Mouse (Mus musculus): ENCODE measurements around the gene Tnfrsf21.

The Tnfrsf21 gene

GRCm38 (mm10) chr17:43016371-43017331, at the start of gene Tnfrsf21:
Gene Tnfrsf21, plus strand, starts transcription at chr17:43016555.
- in situ Hi-C loops (cut with MboI; ENCODE audit: low pct_unique_long_range_greater_than_20kb in 1 of 2, low sequenced_read_pairs in 2 of 2, unreplicated experiment in 1 of 2) = loop anchor here (10.0 to 25.0 kb wide), 3 partner anchors 208 to 446 kb away; no protein-coding TSS in a partner anchor

- in situ Hi-C loops (cut with MboI; ENCODE audit: low pct_unique_long_range_greater_than_20kb in 1 of 2, low sequenced_read_pairs in 2 of 2, unreplicated experiment in 1 of 2) = no loop called here
These were observed 48.2 kb upstream of the Tnfrsf21 start for GRCm38 (mm10) chr17:42968174-42968573.

GRCm38 (mm10) chr17:42975312-42975996, 40.9 kb upstream of the Tnfrsf21 start:
- in situ Hi-C loops (cut with MboI; ENCODE audit: low pct_unique_long_range_greater_than_20kb in 1 of 2, low sequenced_read_pairs in 2 of 2, unreplicated experiment in 1 of 2) = no loop called here

GRCm38 (mm10) chr17:42977766-42978165, 38.6 kb upstream of the Tnfrsf21 start:
- in situ Hi-C loops (cut with MboI; ENCODE audit: low pct_unique_long_range_greater_than_20kb in 1 of 2, low sequenced_read_pairs in 2 of 2, unreplicated experiment in 1 of 2) = no loop called here

GRCm38 (mm10) chr17:42978345-42978744, 38.0 kb upstream of the Tnfrsf21 start:
- in situ Hi-C loops (cut with MboI; ENCODE audit: low pct_unique_long_range_greater_than_20kb in 1 of 2, low sequenced_read_pairs in 2 of 2, unreplicated experiment in 1 of 2) = no loop called here

- in situ Hi-C loops (cut with MboI; ENCODE audit: low pct_unique_long_range_greater_than_20kb in 1 of 2, low sequenced_read_pairs in 2 of 2, unreplicated experiment in 1 of 2) = no loop called here
These were observed 34.5 kb upstream of the Tnfrsf21 start for GRCm38 (mm10) chr17:42981806-42982205.

- in situ Hi-C loops (cut with MboI; ENCODE audit: low pct_unique_long_range_greater_than_20kb in 1 of 2, low sequenced_read_pairs in 2 of 2, unreplicated experiment in 1 of 2) = no loop called here
These were observed 33.8 kb upstream of the Tnfrsf21 start for GRCm38 (mm10) chr17:42982568-42982967.

- in situ Hi-C loops (cut with MboI; ENCODE audit: low pct_unique_long_range_greater_than_20kb in 1 of 2, low sequenced_read_pairs in 2 of 2, unreplicated experiment in 1 of 2) = no loop called here
These were observed 30.3 kb upstream of the Tnfrsf21 start for GRCm38 (mm10) chr17:42985837-42986589.

GRCm38 (mm10) chr17:42987692-42988091, 28.7 kb upstream of the Tnfrsf21 start:
- in situ Hi-C loops (cut with MboI; ENCODE audit: low pct_unique_long_range_greater_than_20kb in 1 of 2, low sequenced_read_pairs in 2 of 2, unreplicated experiment in 1 of 2) = no loop called here

- in situ Hi-C loops (cut with MboI; ENCODE audit: low pct_unique_long_range_greater_than_20kb in 1 of 2, low sequenced_read_pairs in 2 of 2, unreplicated experiment in 1 of 2) = loop anchor here in 1 of 2 experiments (10.0 kb wide), 1 partner anchor 465 kb away; no protein-coding TSS in a partner anchor
These were observed 26.4 kb upstream of the Tnfrsf21 start for GRCm38 (mm10) chr17:42989981-42990380.

GRCm38 (mm10) chr17:42991112-42991511, 25.2 kb upstream of the Tnfrsf21 start:
- in situ Hi-C loops (cut with MboI; ENCODE audit: low pct_unique_long_range_greater_than_20kb in 1 of 2, low sequenced_read_pairs in 2 of 2, unreplicated experiment in 1 of 2) = loop anchor here in 1 of 2 experiments (10.0 kb wide), 1 partner anchor 464 kb away; no protein-coding TSS in a partner anchor

GRCm38 (mm10) chr17:42999446-42999977, 16.8 kb upstream of the Tnfrsf21 start:
- in situ Hi-C loops (cut with MboI; ENCODE audit: low pct_unique_long_range_greater_than_20kb in 1 of 2, low sequenced_read_pairs in 2 of 2, unreplicated experiment in 1 of 2) = loop anchor here in 1 of 2 experiments (10.0 kb wide), 1 partner anchor 455 kb away; no protein-coding TSS in a partner anchor

- in situ Hi-C loops (cut with MboI; ENCODE audit: low pct_unique_long_range_greater_than_20kb in 1 of 2, low sequenced_read_pairs in 2 of 2, unreplicated experiment in 1 of 2) = loop anchor here in 1 of 2 experiments (25.0 kb wide), 1 partner anchor 462 kb away; no protein-coding TSS in a partner anchor
These were observed 15.8 kb upstream of the Tnfrsf21 start for GRCm38 (mm10) chr17:43000598-43000997.

GRCm38 (mm10) chr17:43012718-43013117, 3.6 kb upstream of the Tnfrsf21 start:
- in situ Hi-C loops (cut with MboI; ENCODE audit: low pct_unique_long_range_greater_than_20kb in 1 of 2, low sequenced_read_pairs in 2 of 2, unreplicated experiment in 1 of 2) = loop anchor here (5.0 to 25.0 kb wide), 4 partner anchors 212 to 450 kb away; no protein-coding TSS in a partner anchor

- in situ Hi-C loops (cut with MboI; ENCODE audit: low pct_unique_long_range_greater_than_20kb in 1 of 2, low sequenced_read_pairs in 2 of 2, unreplicated experiment in 1 of 2) = loop anchor here (10.0 to 25.0 kb wide), 3 partner anchors 207 to 445 kb away; no protein-coding TSS in a partner anchor
These were observed 1.1 kb downstream of the Tnfrsf21 start for GRCm38 (mm10) chr17:43017341-43018052.

- in situ Hi-C loops (cut with MboI; ENCODE audit: low pct_unique_long_range_greater_than_20kb in 1 of 2, low sequenced_read_pairs in 2 of 2, unreplicated experiment in 1 of 2) = loop anchor here (10.0 to 25.0 kb wide), 3 partner anchors 207 to 444 kb away; no protein-coding TSS in a partner anchor
These were observed 1.7 kb downstream of the Tnfrsf21 start for GRCm38 (mm10) chr17:43018071-43018470.

- in situ Hi-C loops (cut with MboI; ENCODE audit: low pct_unique_long_range_greater_than_20kb in 1 of 2, low sequenced_read_pairs in 2 of 2, unreplicated experiment in 1 of 2) = loop anchor here (10.0 to 25.0 kb wide), 3 partner anchors 205 to 443 kb away; no protein-coding TSS in a partner anchor
These were observed 3.3 kb downstream of the Tnfrsf21 start for GRCm38 (mm10) chr17:43019660-43020059.

Data from mouse embryonic stem cell (cell line).